Mouse (Mus musculus): Measurements from ENCODE around the gene Olfr605.
"Not testable (repeated sequence)": the region's sequence is repeated elsewhere in the genome, so short reads cannot be mapped to it uniquely, and the experiment has no call there.

The Olfr605 gene

GRCm38 (mm10) chr7:103445339-103445738 lies at the start of gene Olfr605:
Gene Olfr605, minus strand, starts transcription at chr7:103445439.
- no peak for DNase-seq (ENCODE audit: low spot score)

- DNase-seq (ENCODE audit: low spot score), result not testable (repeated sequence)
Measured at GRCm38 (mm10) chr7:103477106-103477505, 31.9 kb upstream of the Olfr605 start.

- DNase-seq (ENCODE audit: low spot score), result no peak
Measured at GRCm38 (mm10) chr7:103469577-103469976, 24.3 kb upstream of the Olfr605 start, which contains the start of gene Olfr608. Gene Olfr608, plus strand, starts transcription at chr7:103469877.

GRCm38 (mm10) chr7:103460590-103460989 lies 15.4 kb upstream of the Olfr605 start:
- no peak for DNase-seq (ENCODE audit: low spot score)

- DNase-seq (ENCODE audit: low spot score), result no peak
Measured at GRCm38 (mm10) chr7:103448746-103449145, 3.5 kb upstream of the Olfr605 start, which contains the start of gene Olfr606. Gene Olfr606, plus strand, starts transcription at chr7:103449046.

- not testable (repeated sequence) for DNase-seq (ENCODE audit: low spot score)
Measured at GRCm38 (mm10) chr7:103414772-103415171, 30.5 kb downstream of the Olfr605 start, which contains the start of gene Usp17lc. Gene Usp17lc, plus strand, starts transcription at chr7:103415072.

GRCm38 (mm10) chr7:103406521-103407055 lies 38.7 kb downstream of the Olfr605 start:
- DNase-seq (ENCODE audit: low spot score), result not testable (repeated sequence)

GRCm38 (mm10) chr7:103398981-103399380 lies 46.3 kb downstream of the Olfr605 start:
- no peak for DNase-seq (ENCODE audit: low spot score)

- no peak for DNase-seq (ENCODE audit: low spot score)
Measured at GRCm38 (mm10) chr7:103397758-103398157, 47.5 kb downstream of the Olfr605 start.

All from embryo, embryonic 10 days (tissue).